Mouse (Mus musculus): ENCODE measurements around the gene Olfr1415. TPM values are rescaled to one million over a fixed set of nuclear protein-coding genes. Genes with fewer than 3 reads are reported as not detected.

Olfr1415 gene
- polyA plus RNA-seq (2014; fragmentation: Illumina TruSeq; extraction: RNeasy Lipid Tissue Mini Kit (QIAGEN cat#74804); ENCODE audit: low replicate concordance), result not detected

DNA sequence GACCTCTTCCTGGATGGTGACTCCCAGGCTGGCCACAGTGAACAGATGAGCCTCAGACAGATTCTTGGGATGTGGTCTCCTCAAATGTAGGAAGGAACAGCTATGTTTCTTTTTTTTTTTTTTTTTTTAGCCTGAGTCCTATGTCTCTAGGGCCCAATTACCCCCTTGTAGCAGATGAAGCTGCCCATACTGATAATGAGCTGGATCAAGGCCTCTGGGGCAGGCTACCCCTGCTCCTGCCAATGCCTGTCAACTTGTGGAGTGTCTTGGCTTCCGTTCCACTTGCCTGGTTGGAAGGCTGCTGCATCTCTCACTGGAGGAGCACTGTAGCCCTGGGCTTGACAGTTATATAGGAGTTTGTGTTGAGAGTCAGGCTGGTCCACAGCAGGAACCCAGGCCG lies at the start of gene Olfr1415:
Gene Olfr1415, minus strand, starts transcription at position 101 of the 400 bp plus-strand sequence.

GRCm38 (mm10) chr1:92518561-92518960 lies 22.7 kb upstream of the Olfr1415 start, which contains the start of gene Olfr1414:
Gene Olfr1414, minus strand, starts transcription at chr1:92518661.

GRCm38 (mm10) chr1:92485013-92485412 lies 10.9 kb downstream of the Olfr1415 start, which contains the start of gene Olfr1416:
Gene Olfr1416, minus strand, starts transcription at chr1:92485113.

GRCm38 (mm10) chr1:92473165-92474041 lies 22.5 kb downstream of the Olfr1415 start, which contains the start of gene Ndufa10:
Gene Ndufa10, minus strand, starts transcription at chr1:92473860.

Other genes with a start within 250 kb of the Olfr1415 start
- gene Ndufa10, start 22.2 kb downstream of the Olfr1415 start, polyA plus RNA-seq (2014; fragmentation: Illumina TruSeq; extraction: RNeasy Lipid Tissue Mini Kit (QIAGEN cat#74804); ENCODE audit: low replicate concordance), result 149 TPM
- gene Olfr1416, start 11.0 kb downstream of the Olfr1415 start, polyA plus RNA-seq (2014; fragmentation: Illumina TruSeq; extraction: RNeasy Lipid Tissue Mini Kit (QIAGEN cat#74804); ENCODE audit: low replicate concordance), result not detected
- not detected for gene Olfr1414, start 22.6 kb upstream of the Olfr1415 start, polyA plus RNA-seq (2014; fragmentation: Illumina TruSeq; extraction: RNeasy Lipid Tissue Mini Kit (QIAGEN cat#74804); ENCODE audit: low replicate concordance)
- gene Olfr1413, start 75.2 kb upstream of the Olfr1415 start, polyA plus RNA-seq (2014; fragmentation: Illumina TruSeq; extraction: RNeasy Lipid Tissue Mini Kit (QIAGEN cat#74804); ENCODE audit: low replicate concordance), result not detected
- gene Olfr1412, start 89.7 kb upstream of the Olfr1415 start, polyA plus RNA-seq (2014; fragmentation: Illumina TruSeq; extraction: RNeasy Lipid Tissue Mini Kit (QIAGEN cat#74804); ENCODE audit: low replicate concordance), result not detected
- not detected for gene Olfr1411, start 98.3 kb upstream of the Olfr1415 start, polyA plus RNA-seq (2014; fragmentation: Illumina TruSeq; extraction: RNeasy Lipid Tissue Mini Kit (QIAGEN cat#74804); ENCODE audit: low replicate concordance)
- not detected for gene Olfr1410, start 109.7 kb upstream of the Olfr1415 start, polyA plus RNA-seq (2014; fragmentation: Illumina TruSeq; extraction: RNeasy Lipid Tissue Mini Kit (QIAGEN cat#74804); ENCODE audit: low replicate concordance)
- not detected for gene Olfr12, start 121.7 kb upstream of the Olfr1415 start, polyA plus RNA-seq (2014; fragmentation: Illumina TruSeq; extraction: RNeasy Lipid Tissue Mini Kit (QIAGEN cat#74804); ENCODE audit: low replicate concordance)
- 35.3 TPM for gene Cops9, start 145.9 kb upstream of the Olfr1415 start, polyA plus RNA-seq (2014; fragmentation: Illumina TruSeq; extraction: RNeasy Lipid Tissue Mini Kit (QIAGEN cat#74804); ENCODE audit: low replicate concordance)
- not detected for gene Otos, start 152.7 kb upstream of the Olfr1415 start, polyA plus RNA-seq (2014; fragmentation: Illumina TruSeq; extraction: RNeasy Lipid Tissue Mini Kit (QIAGEN cat#74804); ENCODE audit: low replicate concordance)